Mouse (Mus musculus): ENCODE measurements around the gene Stox1. TPM values are rescaled to one million over a fixed set of nuclear protein-coding genes. Genes with fewer than 3 reads are reported as not detected.

Gene Stox1
- total RNA-seq, 2 experiments from 2014 or later, result 0.83 to 1.5 TPM

DNA sequence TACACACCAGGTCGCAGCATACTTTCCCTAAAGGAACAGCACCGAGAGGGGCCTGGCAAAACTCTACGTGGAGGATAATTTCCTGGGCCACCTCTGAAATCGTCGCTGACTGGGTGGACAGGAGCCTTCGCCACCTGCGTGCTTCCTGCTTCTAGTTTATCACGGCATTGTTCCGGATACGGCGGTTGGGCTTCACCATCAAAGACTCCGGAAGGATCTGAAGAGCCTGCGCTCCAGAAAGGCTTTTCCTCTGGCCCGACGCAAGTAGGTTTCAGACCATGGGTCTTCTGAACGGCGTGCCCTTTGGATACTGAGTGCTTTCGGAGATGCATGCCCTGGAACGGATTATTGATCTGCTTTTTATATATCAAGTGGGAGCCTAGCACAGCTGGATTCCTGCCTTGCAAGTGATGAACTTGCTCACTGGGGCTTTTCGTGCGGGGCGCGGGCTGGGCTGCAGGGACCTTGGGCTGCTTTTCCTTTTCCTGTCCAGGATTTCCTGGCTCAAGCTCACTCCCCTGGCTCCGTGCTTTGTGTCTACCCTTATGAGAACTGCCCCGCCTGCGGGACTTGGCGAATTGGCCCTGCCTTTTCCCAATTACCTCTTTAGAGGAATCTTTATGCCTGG is 60.9 kb downstream of the Stox1 start:
- peak; percentile 74 for DNase-seq

DNA sequence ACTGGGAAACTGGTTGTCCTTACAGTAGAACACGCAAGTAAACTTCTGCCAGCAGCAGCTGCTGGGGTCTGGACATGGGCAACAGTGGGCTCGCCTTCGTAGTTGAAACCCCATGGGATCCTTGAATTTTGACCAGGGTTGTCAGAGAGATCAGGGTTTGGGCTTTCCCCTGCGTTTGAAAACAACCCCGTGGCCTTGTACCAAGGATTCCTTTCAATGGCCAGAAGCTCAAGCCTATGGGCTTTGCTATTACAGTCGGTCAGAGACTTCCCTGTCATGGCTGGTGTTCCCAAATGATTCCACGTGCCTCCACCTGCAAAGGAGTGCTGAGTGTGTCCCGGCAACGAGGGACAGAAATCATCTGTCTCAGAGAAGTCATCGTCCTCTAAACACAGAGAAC is 61.8 kb downstream of the Stox1 start:
- DNase-seq, result no peak

DNA sequence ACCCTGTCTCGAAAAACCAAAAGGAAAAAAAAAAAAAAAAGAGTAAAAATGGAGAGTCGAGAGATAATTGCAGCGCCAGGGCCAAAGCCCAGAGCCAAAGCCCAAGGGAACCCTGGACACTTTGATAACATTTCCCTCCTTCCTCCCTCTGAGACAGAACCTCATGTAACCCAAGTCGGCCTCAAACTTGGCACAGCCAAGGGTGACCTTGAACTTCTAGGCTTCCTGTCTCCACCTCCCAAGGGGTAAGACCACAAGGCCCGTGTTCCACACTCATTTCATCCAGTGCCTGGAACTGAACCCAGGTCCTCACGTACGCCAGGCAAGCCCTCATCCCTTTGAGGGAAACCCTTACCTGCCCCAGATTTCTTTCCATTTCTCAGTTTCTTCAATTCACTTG is 69.2 kb downstream of the Stox1 start:
- DNase-seq, result peak; percentile 10

DNA sequence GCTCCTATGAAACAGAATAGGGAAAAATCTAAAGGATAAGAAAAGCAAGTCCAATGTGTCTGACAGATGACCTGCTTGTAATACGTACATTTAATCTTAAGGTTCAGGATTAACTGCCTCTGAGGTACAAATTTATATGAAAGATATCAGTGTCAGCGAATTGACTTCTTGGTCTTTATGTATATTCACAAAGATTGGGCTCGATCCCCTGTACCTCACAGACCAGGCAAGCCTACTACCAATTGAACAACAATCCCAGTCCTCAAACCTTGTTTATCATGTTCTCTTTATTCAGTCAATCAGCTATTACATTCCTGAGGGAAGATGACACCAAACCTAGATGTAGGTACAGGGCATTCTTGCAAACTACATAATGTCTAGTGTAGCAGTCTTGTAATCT is 74.0 kb downstream of the Stox1 start:
- DNase-seq, result no peak

DNA sequence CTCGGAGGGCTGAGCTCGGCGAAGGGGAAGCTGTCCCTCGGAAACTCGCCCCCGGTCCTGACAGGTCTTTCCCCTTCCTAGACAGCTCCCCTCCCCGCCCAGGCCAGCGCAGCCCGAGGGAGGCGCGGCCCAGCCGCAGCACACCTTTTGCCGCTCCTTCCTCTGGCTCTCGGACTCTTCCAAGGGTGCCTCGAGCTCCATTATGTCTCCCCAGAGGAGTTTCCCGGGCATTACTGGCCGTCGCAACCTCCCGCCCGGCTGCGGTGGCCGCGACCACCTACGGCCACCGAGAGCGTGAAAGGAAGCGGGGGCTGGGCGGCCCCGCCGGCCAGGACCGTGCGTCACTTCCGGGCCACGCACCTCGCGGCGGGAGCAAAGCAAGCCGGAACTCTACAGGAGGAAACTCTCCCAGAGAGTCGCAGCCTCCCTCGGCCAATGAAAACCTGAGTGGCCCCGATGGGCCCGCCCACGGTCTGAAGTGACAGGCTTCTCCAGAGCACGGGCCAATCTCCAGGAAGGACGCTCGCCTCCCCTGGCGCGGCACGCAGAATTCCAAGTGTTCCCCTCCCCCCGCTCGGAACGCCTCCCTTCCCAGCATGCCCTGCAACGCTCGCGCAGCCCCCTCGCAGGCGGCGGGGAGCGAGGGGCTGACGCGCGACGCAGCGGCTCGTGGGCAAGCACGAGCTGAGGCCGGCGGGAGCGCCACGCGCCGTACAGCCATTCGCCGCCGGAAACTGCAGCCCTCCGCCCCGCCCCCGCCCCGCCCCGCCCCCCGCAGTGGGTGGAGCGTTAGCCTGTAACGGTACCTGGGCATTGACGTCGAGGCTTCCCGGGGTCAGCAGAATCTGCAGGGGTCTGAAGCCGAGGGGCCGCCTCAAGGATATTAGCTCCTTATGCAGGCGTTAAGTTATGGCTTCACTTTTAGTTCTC is 74.8 kb downstream of the Stox1 start, which contains the start of gene Ddx50:
Gene Ddx50, minus strand, starts transcription at position 338 of the 930 bp plus-strand sequence.
- DNase-seq, result peak; percentile 99

DNA sequence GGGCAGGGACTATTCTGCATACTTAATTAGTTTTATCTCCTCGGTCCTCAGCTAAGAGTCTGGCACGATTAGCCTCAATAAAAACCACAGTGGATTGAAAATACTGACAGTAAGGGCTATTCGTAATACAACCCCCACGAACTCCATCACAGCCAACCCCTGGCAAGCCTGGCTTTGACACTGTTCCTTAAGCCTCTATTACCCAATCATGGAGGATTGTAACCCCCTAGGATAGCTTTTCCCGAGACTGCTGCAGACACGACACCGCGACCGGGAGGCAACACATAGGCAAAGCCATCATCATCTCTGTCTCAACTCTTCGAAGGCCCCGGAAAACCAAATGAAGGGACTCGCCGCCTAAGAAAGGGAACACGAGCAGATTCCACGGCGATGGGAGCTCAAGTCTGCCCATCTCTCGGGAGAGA is 75.6 kb downstream of the Stox1 start:
- no peak for DNase-seq

Small RNA genes lying within 50 kb of the gene (microRNA-seq; reads per million reads assigned to microRNA genes)
- gene Mir7215, result 0 reads per million in 2 experiments

Other genes starting within 250 kb of the Stox1 start
- gene Vps26a, start 239.3 kb downstream of the Stox1 start, total RNA-seq (2021), result 10 to 100 TPM; 50.9 to 53.0 TPM
- gene Srgn, start 198.7 kb downstream of the Stox1 start, total RNA-seq (2021), result 10 to 100 TPM; 16.9 to 18.4 TPM
- 10 to 100 TPM; 31.6 to 34.5 TPM for gene Kif1bp, start 147.7 kb downstream of the Stox1 start, total RNA-seq (2021)
- gene Ddx21, start 123.8 kb downstream of the Stox1 start, total RNA-seq (2021), result 10 to 100 TPM; 43.8 to 46.1 TPM
- gene Ddx50, start 74.9 kb downstream of the Stox1 start, total RNA-seq (2021), result 10 to 100 TPM; 95.4 to 99.6 TPM
- 10 to 100 TPM; 53.7 to 66.1 TPM for gene Ccar1, start 66.2 kb upstream of the Stox1 start, total RNA-seq (2021)
- 10 to 100 TPM; 27.9 to 29.6 TPM for gene Tet1, start 182.9 kb upstream of the Stox1 start, total RNA-seq (2021)
- gene Slc25a16, start 194.5 kb upstream of the Stox1 start, total RNA-seq (2021), result 10 to 100 TPM; 24.6 to 26.9 TPM
- 10 to 100 TPM; 12.0 to 13.5 TPM for gene Dna2, start 220.9 kb upstream of the Stox1 start, total RNA-seq (2021)